Mouse (Mus musculus) forebrain, postnatal 0 days (tissue): ENCODE measurements around the gene Rbm7. TPM values are rescaled to one million over a fixed set of nuclear protein-coding genes. Genes with fewer than 3 reads are reported as not detected.
"Not testable (repeated sequence)": the region's sequence is repeated elsewhere in the genome, so short reads cannot be mapped to it uniquely, and the experiment has no call there.

Source experiments
- ATAC-seq: fragments of 200-750 bp; cut with Nextera tagmentation; 2 replicates; pipeline ENCODE4 v1.8.0; 2017; ENCODE audit warnings: mild to moderate bottlenecking, moderate library complexity
- DNase-seq: peaks from one replicate; pipeline ENCODE4 v3.0.0-alpha.2; 2015
- H3K27ac ChIP-seq: fragments of 300-500 bp; sonication (generic); 2 replicates; pipeline ENCODE4 v1.5.1; 2014; ENCODE audit warnings: low read depth, mild to moderate bottlenecking, antibody characterized with exemption, low read length, moderate library complexity, mixed read lengths
- H3K27me3 ChIP-seq: fragments of 300-500 bp; sonication (generic); 2 replicates; pipeline ENCODE4 v1.6.1; 2014; ENCODE audit warnings: mild to moderate bottlenecking, low read length, mixed read lengths; ENCODE audit not compliant: insufficient read depth
- H3K36me3 ChIP-seq: fragments of 300-500 bp; sonication (generic); 2 replicates; pipeline ENCODE4 v1.6.1; 2014; ENCODE audit warnings: mild to moderate bottlenecking, moderate library complexity; ENCODE audit not compliant: insufficient read depth
- H3K4me1 ChIP-seq: fragments of 300-500 bp; sonication (generic); 2 replicates; pipeline ENCODE4 v1.6.1; 2014; ENCODE audit warnings: antibody characterized with exemption; ENCODE audit not compliant: insufficient read depth
- H3K4me2 ChIP-seq: fragments of 300-500 bp; sonication (generic); 2 replicates; pipeline ENCODE4 v1.6.1; 2014; ENCODE audit warnings: low read depth, mild to moderate bottlenecking, moderate library complexity
- H3K4me3 ChIP-seq: fragments of 300-500 bp; sonication (generic); 2 replicates; pipeline ENCODE4 v1.5.1; 2014; ENCODE audit warnings: low read depth, low read length, mixed read lengths
- H3K9ac ChIP-seq: fragments of 300-500 bp; sonication (generic); 2 replicates; pipeline ENCODE4 v1.6.1; 2014; ENCODE audit warnings: mild to moderate bottlenecking
- H3K9me3 ChIP-seq: fragments of 300-500 bp; sonication (generic); 2 replicates; pipeline ENCODE4 v1.6.1; 2016; ENCODE audit warnings: low read length
- CTCF ChIP-seq: sonication (generic); IDR thresholded peaks from 2 replicates; pipeline ENCODE4 v1.5.1; 2016; ENCODE audit warnings: antibody characterized with exemption, control low read depth, low read depth
- WGBS: fragments of 180-500 bp; shearing (Covaris S2); extraction: QIAGEN DNeasy Blood & Tissue Kit; methylation state at CpG from one replicate; pipeline ENCODE4 v1.1.7; 2014; 5-methylcytosine and 5-hydroxymethylcytosine counted together
- polyA plus RNA-seq: library from polyadenylated mRNA; unstranded; fragments of >200 nt; fragmentation: Nextera tagmentation; extraction: Ambion mirVana; gene quantifications from 2 replicates; pipeline ENCODE4 v1.2.1, GENCODE M21; 2015
- total RNA-seq: library from RNA; depleted of rRNA; stranded (reverse); fragments of >200 nt; gene quantifications from 2 replicates; pipeline ENCODE4 v1.2.3, GENCODE M21; 2014

The Rbm7 gene
- total and polyA plus RNA-seq, 2 experiments from 2014 or later, result 74.4 to 86.8 TPM

- Histone ChIP-seq H3K27ac (no peak overlapping the region), H3K4me2 (no peak overlapping the region), H3K4me3 (no peak overlapping the region), H3K4me1 (no peaks in the 10 kb centered on the region), H3K27me3 (no peaks in the 10 kb centered on the region), H3K9me3 (no peaks in the 10 kb centered on the region), H3K36me3 (peaks cover 17% of the 10 kb centered on the region; the same call in 1 of the 2 replicates), H3K9ac (no peak overlapping the region)
- no peak for TF ChIP-seq CTCF
- ATAC-seq (no peak), DNase-seq (no peak)
- WGBS, result 72% methylated on average over 15 of the region's 15 CpGs
Measured at GRCm38 (mm10) chr9:48472441-48473025, 22.6 kb downstream of the Rbm7 start.

GRCm38 (mm10) chr9:48467471-48467870 is 27.6 kb downstream of the Rbm7 start:
- H3K36me3 ChIP-seq, result peaks cover 14% of the 10 kb centered on the region; the same call in 1 of the 2 replicates
- not testable (repeated sequence) for DNase-seq, H3K4me3 ChIP-seq, ATAC-seq, H3K4me1 ChIP-seq, H3K4me2 ChIP-seq, H3K27ac ChIP-seq, H3K27me3 ChIP-seq, H3K9ac ChIP-seq, H3K9me3 ChIP-seq
- 98% methylated on average over 5 of the region's 5 CpGs for WGBS

- no peaks in the 10 kb centered on the region for H3K27me3 ChIP-seq
- 58% methylated on average over 3 of the region's 3 CpGs for WGBS
- H3K36me3 ChIP-seq, result peaks cover 14% of the 10 kb centered on the region; the same call in 1 of the 2 replicates
- H3K9me3 ChIP-seq, result no peaks in the 10 kb centered on the region
- DNase-seq (peak; percentile 43), ATAC-seq (no peak)
- H3K9ac ChIP-seq, result no peak overlapping the region
- H3K4me1 ChIP-seq, result no peaks in the 10 kb centered on the region
- no peak overlapping the region for H3K4me3 ChIP-seq
- TF ChIP-seq CTCF, result peak; percentile 82
- H3K27ac ChIP-seq, result no peak overlapping the region
- H3K4me2 ChIP-seq, result no peak overlapping the region
Measured at GRCm38 (mm10) chr9:48466804-48467203, 28.3 kb downstream of the Rbm7 start.

- H3K9ac ChIP-seq, result no peak overlapping the region
- H3K27me3 ChIP-seq, result no peaks in the 10 kb centered on the region
- ATAC-seq (no peak), DNase-seq (no peak)
- peaks cover 14% of the 10 kb centered on the region; the same call in 1 of the 2 replicates for H3K36me3 ChIP-seq
- H3K27ac ChIP-seq, result no peak overlapping the region
- TF ChIP-seq CTCF, result peak; percentile 41
- H3K4me1 ChIP-seq, result no peaks in the 10 kb centered on the region
- H3K4me3 ChIP-seq, result no peak overlapping the region
- no peaks in the 10 kb centered on the region for H3K9me3 ChIP-seq
- 97% methylated on average over 3 of the region's 3 CpGs for whole genome bisulfite sequencing
- no peak overlapping the region for H3K4me2 ChIP-seq
Measured at GRCm38 (mm10) chr9:48465671-48466070, 29.4 kb downstream of the Rbm7 start.

- Histone ChIP-seq H3K4me2 (no peak overlapping the region), H3K36me3 (no peaks in the 10 kb centered on the region), H3K4me3 (no peak overlapping the region), H3K27me3 (no peaks in the 10 kb centered on the region), H3K9me3 (no peaks in the 10 kb centered on the region), H3K4me1 (no peaks in the 10 kb centered on the region), H3K9ac (no peak overlapping the region), H3K27ac (no peak overlapping the region)
- TF ChIP-seq CTCF, result no peak
- 88% methylated on average over 3 of the region's 3 CpGs for WGBS
- ATAC-seq (no peak), DNase-seq (no peak)
Measured at GRCm38 (mm10) chr9:48461545-48461944, 33.6 kb downstream of the Rbm7 start.

GRCm38 (mm10) chr9:48460720-48461119 is 34.4 kb downstream of the Rbm7 start:
- ATAC-seq (no peak), DNase-seq (no peak)
- TF ChIP-seq CTCF, result no peak
- Histone ChIP-seq H3K27ac (no peak overlapping the region), H3K27me3 (no peaks in the 10 kb centered on the region), H3K4me2 (no peak overlapping the region), H3K9ac (no peak overlapping the region), H3K4me3 (no peak overlapping the region), H3K9me3 (no peaks in the 10 kb centered on the region), H3K36me3 (no peaks in the 10 kb centered on the region), H3K4me1 (no peaks in the 10 kb centered on the region)
- WGBS, result 95% methylated on average over 8 of the region's 8 CpGs

- Histone ChIP-seq H3K4me1 (no peaks in the 10 kb centered on the region), H3K36me3 (no peaks in the 10 kb centered on the region), H3K27me3 (no peaks in the 10 kb centered on the region), H3K4me3 (no peak overlapping the region), H3K27ac (no peak overlapping the region), H3K9ac (no peak overlapping the region), H3K4me2 (no peak overlapping the region), H3K9me3 (no peaks in the 10 kb centered on the region)
- TF ChIP-seq CTCF, result no peak
- DNase-seq (no peak), ATAC-seq (no peak)
- 91% methylated on average over 5 of the region's 5 CpGs for WGBS
Measured at GRCm38 (mm10) chr9:48459391-48459790, 35.7 kb downstream of the Rbm7 start.
